Mouse (Mus musculus): Measurements from ENCODE around the gene Osbpl9.

Gene Osbpl9

DNA sequence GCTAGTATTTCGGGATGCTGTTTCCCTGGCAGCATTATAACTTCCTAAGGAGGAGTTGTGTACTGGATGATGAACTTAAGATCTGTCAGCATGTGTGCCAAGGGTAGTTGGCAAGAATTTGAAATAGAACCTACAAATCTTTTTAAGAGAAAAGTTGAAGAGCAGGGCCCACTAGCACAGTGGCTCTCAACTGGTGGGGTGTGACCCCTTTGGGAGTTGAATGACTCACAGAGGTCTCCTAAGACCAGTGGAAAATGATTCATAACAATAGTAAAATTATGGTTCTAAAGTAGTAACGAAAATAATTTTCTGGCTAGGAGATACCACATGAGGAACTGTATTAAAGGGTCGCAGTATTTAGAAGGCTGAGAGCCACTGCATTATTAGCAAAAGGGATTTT is 67.1 kb downstream of the Osbpl9 start:
- DNase-seq (ENCODE audit: low spot score): no peak

DNA sequence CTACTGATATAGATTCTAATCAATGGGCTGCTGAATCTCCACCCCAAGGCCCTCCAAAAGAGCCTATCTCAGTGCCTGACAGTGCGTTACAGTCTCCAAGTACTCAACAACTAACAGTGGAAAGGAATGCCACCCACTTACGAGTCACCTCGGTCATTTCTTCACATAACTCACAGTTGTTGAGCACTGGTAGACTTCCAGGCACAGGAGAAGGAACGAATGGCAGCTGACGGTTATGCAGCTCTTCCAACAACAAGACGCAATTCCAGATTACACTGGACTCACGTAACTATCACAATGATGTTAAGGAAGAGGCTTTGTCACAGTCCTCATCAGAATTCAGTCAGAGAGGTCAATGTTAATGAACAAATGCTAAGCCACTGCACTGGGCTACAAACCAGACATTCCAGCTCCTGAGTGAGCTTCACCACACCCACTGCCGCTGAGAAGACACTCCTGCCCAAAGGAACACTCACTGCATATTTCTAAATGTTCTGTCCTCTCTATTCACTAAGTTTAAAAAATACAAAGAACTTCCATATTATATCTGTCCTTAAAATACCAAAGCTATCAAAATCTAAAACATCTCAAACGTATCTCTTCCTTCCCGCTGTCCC is 70.7 kb downstream of the Osbpl9 start:
- no peak for DNase-seq (ENCODE audit: low spot score)

DNA sequence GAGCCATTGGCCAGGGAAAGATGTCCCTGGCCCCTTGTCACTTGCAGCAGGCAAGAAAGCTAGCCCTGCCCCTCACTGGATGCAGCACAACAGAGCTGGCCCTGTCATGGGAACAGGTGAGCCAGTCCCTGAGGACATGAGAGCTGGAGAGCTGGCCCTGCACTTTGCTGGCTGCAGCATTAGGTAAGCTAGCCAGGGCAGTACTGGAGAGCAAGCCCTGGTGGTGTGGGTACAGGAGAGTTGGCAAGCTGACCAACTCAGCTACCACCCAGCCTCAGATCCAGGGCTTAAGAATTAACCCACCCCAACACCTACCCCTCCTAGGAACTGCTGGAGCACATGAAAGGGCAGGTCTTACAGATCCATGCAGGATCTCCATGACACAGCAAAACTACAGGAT is 73.1 kb downstream of the Osbpl9 start:
- no peak for DNase-seq (ENCODE audit: low spot score)

DNA sequence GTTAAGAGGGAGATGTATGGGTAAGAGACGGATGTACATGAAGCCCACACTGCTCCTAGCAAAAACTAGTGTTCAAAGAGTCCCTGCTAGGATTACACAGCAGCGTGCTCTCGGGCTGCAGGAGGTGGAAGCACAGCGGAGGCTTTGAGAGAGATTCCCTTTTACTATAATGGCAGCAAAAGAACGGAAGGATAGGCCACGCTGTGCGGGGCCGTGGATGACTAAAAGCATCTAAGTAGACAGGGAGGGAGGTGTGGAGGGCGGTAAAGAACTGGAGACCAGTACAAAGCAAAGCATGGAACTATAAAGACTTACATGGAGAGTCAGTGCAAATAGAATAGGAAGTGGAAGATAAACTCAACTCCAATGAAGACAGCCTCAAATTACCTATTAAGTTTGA is 74.1 kb downstream of the Osbpl9 start:
- DNase-seq (ENCODE audit: low spot score): no peak

DNA sequence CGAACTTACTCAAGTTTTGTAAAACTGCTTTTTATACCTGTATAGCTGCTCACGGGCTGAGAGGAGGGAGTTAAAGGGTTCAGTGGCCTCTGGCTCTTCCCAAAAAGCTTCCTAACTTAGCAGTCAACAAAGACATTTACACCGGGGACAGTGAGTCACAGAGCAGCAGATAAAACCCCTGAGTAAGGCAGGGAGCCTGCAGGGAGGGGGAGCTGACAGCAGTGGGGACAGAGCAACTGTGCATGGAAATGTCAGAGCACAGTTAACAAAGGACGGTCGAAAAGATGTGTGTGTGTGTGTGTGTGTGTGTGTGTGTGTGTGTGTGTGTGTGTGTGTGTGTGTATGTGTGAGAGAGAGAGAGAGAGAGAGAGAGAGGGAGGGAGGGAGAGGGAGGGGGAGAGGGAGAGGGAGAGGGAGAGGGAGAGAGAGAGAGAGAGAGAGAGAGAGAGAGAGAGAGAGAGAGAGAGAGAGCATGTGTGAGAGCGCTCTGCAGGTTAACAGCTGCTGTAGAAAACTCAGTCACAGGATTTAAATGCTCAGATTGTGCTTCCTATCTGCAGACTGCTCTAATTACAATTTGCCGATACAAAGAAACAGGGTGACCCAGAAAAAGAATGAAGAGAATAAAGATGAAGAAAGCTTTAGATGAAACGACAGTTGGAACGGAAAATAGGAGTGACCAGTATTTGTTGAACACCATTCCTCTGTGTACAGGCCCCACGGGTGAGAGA is 75.1 kb downstream of the Osbpl9 start:
- DNase-seq (ENCODE audit: low spot score): no peak

DNA sequence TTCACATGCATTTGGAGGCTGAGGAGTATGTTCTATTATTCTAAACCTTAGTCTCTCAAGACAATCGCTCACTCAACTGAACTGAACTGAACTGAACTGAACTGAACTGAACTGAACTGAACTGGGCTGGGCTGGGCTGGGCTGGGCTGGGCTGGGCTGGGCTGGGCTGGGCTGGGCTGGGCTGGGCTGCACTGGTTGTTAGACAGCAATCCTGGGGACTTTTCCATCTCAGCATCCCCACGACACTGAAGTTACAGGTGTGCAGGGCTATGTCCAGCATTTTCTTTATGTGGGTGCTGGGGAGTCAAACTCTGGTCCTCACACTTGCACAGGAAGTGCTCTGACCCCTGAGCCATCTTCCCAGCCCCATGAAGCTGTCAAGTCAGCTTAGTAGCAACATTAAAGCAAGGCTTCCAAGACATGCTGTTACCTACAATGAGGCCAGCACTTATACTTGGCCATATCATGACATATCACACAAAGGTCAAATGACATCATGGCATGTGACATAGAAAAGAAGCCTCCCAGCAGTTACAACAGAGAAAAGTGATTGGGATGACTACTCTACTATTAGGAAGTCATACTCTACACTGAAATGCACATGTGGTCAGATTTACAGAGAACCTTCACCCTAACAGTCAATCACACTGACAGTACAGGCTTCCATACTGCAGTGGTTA is 76.2 kb downstream of the Osbpl9 start:
- DNase-seq (ENCODE audit: low spot score): no peak

DNA sequence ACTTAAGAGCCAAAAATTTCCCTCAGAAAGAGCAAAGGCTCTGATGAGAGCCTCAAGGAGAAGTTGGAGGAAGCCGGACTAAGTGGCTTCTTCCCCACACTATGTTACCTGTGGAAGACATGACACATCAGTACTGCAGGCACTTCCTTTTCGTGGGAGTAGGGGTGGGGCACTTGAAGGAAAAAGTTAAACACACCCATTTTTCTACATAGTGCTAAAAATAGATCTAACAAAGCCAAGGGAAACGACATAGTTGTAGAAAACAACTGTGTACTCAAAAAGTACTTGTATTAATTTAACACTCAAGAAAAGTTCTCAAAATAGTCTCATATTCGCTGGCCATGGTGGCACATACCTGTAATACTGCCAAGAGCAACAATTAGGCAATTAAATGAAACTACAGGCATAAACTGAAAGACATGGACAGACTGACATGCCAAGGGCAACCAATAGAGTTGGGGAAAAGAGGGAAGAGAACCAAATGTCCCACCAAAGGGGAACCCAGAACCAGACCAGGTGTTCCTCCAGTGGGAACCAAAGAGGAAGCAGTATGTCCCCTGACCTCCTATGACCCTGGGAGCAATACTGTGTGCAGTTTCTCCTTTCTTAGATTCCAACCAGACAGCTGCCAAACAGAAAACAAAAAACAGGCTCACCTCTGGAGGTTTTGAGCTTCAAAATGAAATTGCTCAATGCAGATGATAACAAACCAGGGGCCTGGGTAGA is 79.1 kb downstream of the Osbpl9 start:
- DNase-seq (ENCODE audit: low spot score): no peak

DNA sequence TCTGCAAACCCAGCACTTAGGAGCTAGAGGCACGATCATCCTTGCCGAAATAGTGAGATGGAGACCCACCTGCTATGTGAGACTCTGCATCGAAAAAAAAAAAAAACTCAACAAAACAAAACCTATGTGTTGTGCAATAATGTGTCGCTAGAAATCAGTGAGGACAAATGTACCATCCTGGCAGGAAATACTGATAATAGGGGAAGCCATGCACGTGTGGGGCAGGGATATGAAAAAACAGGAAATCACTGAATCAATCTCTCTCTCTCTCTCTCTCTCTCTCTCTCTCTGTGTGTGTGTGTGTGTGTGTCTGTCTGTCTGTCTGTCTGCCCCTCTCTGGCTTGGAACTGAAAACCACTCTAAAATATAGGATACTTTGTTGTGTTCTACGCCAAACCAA is 81.3 kb downstream of the Osbpl9 start:
- no peak for DNase-seq (ENCODE audit: low spot score)

DNA sequence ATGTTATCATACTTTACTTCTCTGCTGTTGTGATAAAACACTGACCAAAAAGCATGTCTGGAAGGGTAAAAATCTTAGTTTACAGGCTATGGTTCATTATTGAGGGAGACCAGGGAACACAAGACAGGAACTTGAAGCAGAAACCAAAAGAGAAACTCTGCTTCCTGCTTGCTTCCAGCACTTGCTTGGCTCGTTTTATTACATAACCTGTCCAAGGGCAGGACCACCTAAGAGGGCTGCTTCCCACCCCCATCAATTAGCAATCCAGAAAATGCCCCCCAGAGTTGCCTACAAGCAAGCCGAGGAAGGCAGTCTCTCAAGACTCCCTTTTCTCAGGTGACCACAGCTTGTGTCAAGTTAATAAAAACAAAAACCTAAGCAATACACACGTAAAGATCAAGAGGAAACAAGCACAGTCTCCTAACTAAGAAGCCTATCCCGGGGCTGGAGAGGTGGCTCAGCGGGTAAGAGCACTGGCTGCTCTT is 82.4 kb downstream of the Osbpl9 start:
- no peak for DNase-seq (ENCODE audit: low spot score)

DNA sequence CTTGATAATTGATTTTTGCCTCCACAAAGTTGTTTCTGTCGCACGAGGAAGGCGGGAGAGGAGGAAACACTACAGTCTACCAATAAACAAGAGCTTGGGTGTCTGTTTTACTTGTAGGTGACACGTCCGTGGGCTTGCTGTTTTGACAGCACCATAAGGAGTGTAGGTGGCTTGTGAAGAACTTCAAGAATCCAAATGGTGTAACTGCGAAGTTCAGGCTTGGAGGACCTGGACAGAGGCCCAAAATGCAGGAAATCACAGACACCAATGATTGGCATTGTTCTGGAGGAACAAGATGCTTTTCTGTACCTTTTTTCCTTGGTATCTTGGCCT is 83.8 kb downstream of the Osbpl9 start:
- no peak for DNase-seq (ENCODE audit: low spot score)

DNA sequence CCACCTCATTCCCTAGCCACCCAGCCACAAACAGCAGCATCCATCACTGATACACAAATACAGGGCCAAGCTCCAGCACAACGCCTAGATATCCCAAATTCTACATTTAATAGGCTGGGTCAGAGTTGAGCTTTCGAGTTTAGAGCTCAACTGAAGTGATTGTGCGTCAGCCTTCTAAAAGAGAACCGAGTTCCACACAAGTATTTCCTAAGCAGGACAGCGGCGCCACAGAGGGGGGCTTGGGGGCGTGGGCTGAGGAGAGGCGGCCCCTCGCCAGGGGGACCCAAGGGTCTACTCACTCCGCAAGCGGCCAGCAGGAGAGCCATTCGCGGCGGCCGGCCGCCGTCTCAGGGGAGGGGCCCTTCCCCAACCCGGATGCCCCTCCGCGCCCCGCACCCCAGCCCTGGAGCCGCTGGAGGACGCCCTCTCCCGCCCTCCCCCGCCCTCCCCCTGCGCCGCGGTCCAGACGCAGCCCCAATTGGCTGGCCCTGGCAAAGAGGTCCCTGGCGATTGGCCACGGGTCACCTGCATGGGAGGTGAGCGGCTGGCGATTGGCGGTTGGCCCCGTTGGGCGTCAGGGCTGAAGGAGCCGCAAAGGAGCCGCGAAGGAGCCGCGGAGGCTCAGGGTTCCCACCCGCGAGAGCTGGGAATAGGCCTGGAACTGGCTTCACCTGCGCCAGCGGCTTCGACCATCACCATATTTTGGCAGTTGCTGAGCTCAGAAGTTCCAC is 84.3 kb downstream of the Osbpl9 start:
- DNase-seq (ENCODE audit: low spot score): peak; percentile 94

DNA sequence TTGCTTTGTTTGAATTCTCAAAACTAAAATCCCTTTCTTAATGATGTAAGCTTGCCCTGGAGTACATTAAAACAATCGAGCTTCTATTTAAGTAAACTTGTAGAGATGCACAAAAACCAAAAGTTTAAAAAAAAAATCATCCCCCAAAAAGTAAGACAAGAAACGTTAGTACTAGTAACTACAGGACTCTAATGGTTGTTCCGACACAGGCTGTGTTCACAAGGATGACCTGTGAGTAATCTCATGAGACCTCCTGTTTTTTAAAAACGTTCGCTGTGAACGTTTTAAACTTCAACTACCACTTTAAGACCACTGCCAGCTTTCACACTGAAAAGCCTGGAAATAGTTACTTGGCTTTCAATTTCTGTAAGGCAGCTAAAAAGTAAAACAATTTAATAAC is 85.1 kb downstream of the Osbpl9 start:
- DNase-seq (ENCODE audit: low spot score): no peak

DNA sequence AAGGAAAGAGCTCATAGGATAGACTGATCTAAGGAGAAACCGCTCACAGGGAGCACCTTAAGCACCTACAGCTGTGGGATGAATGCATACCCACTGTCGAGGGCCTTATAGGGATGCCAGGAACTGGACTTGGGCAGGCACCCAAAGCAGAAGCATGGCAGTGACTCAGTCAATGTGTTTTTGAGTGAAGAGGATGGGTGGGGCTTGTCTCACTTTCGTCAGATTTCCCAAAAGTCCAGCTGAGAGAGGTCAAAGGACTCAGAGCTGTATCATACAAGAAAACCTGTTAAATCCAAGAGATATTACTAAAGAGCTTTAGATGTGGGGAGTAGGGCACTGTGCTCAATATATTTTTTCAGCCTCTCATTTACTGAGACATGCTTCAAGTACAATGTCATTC is 85.6 kb downstream of the Osbpl9 start:
- DNase-seq (ENCODE audit: low spot score): no peak

DNA sequence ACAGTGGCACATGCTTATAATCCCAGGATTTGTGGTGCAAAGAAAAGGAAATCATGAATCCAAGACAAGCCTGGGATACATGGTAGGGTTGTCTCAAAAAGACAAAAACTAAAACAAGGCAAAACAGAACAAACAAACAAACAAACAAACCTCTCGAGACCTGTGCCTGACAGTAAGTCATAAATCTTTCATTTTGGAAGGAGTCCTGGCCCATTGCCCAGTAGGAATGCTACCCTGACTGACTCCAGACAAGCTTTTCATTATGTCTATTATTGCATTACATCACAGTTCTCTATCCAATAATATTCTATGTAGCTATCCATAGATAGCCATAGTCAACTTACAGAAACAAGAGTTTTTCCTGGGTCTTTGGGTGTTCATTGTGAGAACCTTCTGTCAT is 86.3 kb downstream of the Osbpl9 start:
- no peak for DNase-seq (ENCODE audit: low spot score)

DNA sequence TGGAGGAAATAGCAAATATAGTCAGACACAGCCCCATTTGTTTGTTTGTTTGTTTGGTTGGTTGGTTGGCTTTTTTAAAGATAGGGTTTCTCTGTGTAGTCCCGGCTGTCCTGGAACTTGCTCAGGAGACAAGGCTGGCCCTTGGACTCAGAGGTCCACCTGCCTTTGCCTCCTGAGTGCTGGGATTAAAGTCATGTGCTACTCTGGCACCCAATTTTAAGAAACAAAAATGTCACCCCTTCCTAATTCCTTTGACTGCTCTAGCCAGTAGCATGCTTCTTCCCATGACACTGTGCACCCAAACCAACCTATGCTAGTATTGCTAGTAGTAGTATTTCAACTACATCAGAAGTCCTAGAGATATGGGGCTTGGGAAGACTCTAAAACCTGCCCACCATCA is 87.8 kb downstream of the Osbpl9 start:
- no peak for DNase-seq (ENCODE audit: low spot score)

DNA sequence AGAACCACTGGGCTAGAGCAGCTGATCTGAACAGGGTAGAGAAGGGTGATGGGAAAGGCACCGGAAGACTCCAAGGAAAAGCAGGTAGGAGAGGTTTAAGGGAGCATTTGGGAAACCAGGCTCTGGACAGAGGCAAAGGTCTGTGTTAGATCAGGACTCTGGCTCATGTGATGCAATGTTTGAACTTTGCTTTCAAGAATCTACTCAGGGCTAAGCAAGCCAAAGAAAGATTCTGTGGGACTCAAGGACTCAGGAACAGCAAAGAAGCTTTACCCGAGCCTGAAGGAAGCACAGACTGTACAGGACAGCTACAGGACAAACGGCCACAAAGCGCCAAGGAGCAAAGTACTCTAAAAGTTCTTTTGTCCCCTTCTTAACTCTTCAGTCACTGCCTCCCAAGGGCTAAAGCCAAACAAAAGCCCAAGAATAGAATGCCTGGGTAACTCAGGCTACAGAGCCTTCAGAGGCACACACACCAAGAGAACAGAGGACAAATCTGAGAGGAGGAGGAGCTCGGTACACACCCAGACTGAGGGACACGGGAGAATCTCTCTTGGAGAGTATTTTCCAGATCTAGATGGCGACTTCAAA is 89.1 kb downstream of the Osbpl9 start:
- DNase-seq (ENCODE audit: low spot score): no peak

DNA sequence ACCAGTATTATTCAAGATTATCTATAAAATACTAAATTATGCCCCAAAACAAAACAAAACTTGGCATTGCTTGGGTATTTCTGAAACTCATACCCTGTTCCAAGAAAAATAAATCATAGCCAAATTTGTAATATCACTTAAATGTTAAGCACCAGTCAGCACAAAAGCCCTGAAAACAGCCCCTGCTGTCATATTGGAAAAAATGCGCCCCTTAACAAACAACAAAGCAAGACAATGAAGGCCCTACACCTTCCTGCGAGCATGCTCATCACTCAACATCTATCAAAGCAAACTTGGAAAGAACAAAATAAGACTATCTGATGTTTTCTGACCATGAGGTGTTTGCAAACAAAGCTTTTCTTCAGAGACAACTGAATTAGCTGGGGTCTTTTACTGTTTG is 91.1 kb downstream of the Osbpl9 start:
- no peak for DNase-seq (ENCODE audit: low spot score)

DNA sequence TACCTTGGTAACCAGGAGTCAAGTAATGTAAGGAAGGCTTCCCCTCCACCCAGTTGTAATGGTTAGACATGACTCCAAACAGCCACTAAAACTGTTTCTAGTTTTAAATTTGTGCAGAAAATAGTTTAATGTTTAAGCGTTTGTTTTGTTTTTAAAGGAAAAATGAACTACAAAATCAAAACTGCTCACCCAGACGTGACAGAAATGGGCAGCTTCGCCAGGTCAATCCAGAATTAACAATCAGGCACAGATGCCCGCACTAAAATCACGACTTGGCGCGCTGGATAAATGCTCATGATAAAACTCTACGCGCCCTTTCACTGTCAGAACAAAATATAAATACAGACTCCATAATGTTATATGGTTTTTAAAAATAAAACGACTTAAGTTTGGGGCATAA is 92.4 kb downstream of the Osbpl9 start:
- no peak for DNase-seq (ENCODE audit: low spot score)

DNA sequence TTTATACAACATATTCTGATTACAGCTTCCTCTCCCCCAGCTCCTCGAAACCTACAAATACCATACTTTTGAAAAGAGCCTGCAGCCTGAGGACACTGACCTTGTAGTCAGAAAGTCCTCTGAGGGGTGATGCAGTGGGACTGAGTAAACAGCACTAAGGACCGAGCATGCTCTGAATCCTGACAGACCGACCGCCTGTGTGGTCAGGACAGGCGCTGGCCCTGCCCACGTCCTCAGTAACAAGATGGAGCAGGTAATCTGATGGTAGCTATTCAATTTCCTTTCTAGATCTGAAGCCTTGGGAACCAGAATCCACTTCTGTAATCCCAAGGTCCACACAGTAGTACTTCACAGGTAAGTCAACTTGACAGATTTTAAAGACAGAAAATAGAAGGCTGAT is 93.1 kb downstream of the Osbpl9 start:
- DNase-seq (ENCODE audit: low spot score): no peak

DNA sequence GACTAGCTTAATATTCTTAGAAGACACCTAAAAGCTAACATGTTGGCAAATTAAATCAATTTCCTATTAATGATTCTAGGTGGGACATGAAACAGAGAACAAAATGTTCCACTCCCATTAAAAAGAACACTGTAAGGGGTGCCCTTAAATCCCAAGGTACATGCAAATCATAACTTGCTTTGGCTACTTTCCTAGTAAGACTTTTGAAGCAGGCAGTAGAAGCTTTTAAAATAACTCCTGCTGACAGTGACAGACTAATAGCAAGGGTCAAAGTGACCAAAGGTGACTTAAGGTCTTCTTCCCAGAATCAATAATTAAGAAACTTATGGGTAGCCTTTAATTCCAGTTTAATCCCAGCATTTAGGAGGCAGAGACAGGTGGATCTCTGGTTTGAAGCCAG is 95.5 kb downstream of the Osbpl9 start:
- DNase-seq (ENCODE audit: low spot score): no peak

DNA sequence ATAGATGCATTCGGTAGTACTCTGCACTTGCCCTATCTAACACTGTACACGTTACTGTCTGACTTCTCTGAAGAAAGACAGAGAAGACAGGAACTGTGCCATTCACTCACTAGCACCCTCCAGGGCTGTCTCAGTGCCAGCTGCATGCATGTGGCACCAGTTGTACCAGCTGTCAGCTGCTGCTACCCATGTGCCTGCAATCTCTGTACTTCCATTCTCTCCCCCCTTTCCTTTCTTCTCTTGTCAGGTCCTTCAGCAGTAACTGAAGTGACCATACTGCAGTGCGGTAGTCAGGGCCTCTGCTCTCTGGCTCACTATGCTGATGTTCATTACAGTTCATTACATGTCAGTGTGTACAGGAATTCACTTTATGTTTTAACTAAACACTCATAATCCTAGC is 96.0 kb downstream of the Osbpl9 start:
- DNase-seq (ENCODE audit: low spot score): no peak

DNA sequence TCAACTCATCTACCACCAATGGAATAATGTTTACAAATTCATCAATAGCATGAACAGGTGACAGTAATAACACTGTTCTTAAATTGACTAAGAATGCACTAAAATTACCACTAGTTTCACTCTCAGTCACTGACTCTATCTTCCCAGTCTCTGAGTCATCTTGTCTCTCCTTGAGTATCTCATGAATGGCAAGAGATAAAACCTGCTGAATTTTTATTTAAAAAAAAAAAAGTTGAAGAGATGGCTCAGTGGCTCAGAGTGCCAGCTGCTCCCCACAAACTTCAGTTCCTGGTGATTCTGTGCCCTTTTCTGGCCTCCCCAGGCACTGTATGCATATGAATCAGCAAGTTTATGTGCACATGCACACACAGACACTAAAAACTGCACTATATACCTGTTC is 96.8 kb downstream of the Osbpl9 start:
- DNase-seq (ENCODE audit: low spot score): no peak
